Mouse (Mus musculus) limb, embryonic 14.5 days (tissue): ENCODE data around the gene Sacs. TPM values are rescaled to one million over a fixed set of nuclear protein-coding genes. Genes with fewer than 3 reads are reported as not detected.
A peak's percentile ranks its signal among the peaks of the same experiment; 100 is the strongest.

Experiments
- ATAC-seq: fragments of 200-750 bp; cut with Nextera tagmentation; 2 replicates; pipeline ENCODE4 v1.8.0; 2017; ENCODE audit warnings: low read depth, moderate number of reproducible peaks, moderate TSS enrichment; ENCODE audit not compliant: low FRiP score
- DNase-seq: peaks from one replicate; pipeline ENCODE4 v3.0.0-alpha.2; 2015; ENCODE audit warnings: low spot score
- H3K27ac ChIP-seq: fragments of 300-500 bp; sonication (generic); replicated peaks from 2 replicates; pipeline ENCODE4 v1.5.1; 2014; ENCODE audit warnings: low read depth, mild to moderate bottlenecking, low read length, moderate library complexity, mixed read lengths
- H3K27me3 ChIP-seq: fragments of 300-500 bp; sonication (generic); 2 replicates; pipeline ENCODE4 v1.6.1; 2014; ENCODE audit warnings: low read length, mixed read lengths; ENCODE audit not compliant: control insufficient read depth, insufficient read depth
- H3K36me3 ChIP-seq: fragments of 300-500 bp; sonication (generic); 2 replicates; pipeline ENCODE4 v1.6.1; 2014; ENCODE audit warnings: mild to moderate bottlenecking, low read length, moderate library complexity, mixed read lengths; ENCODE audit not compliant: control insufficient read depth, insufficient read depth
- H3K4me1 ChIP-seq: fragments of 300-500 bp; sonication (generic); 2 replicates; pipeline ENCODE4 v1.6.1; 2014; ENCODE audit warnings: antibody characterized with exemption, low read length, mixed read lengths; ENCODE audit not compliant: control insufficient read depth, insufficient read depth
- H3K4me2 ChIP-seq: fragments of 300-500 bp; sonication (generic); replicated peaks from 2 replicates; pipeline ENCODE4 v1.6.1; 2014; ENCODE audit warnings: low read depth, mild to moderate bottlenecking, low read length, moderate library complexity; ENCODE audit not compliant: severe bottlenecking
- H3K4me3 ChIP-seq: fragments of 300-500 bp; sonication (generic); replicated peaks from 2 replicates; pipeline ENCODE4 v1.5.1; 2014; ENCODE audit warnings: low read length
- H3K9ac ChIP-seq: fragments of 300-500 bp; sonication (generic); 2 replicates; pipeline ENCODE4 v1.6.1; 2014; ENCODE audit warnings: mild to moderate bottlenecking, low read depth, low read length, moderate library complexity; ENCODE audit not compliant: severe bottlenecking
- H3K9me3 ChIP-seq: fragments of 300-500 bp; sonication (generic); 2 replicates; pipeline ENCODE4 v1.6.1; 2016; ENCODE audit warnings: low read length; ENCODE audit not compliant: control insufficient read depth
- POLR2A ChIP-seq: fragments of 200-500 bp; IDR thresholded peaks from 2 replicates; pipeline ENCODE4 v1.8.0; 2012; ENCODE audit warnings: inconsistent platforms, mild to moderate bottlenecking, moderate library complexity, borderline replicate concordance; ENCODE audit not compliant: insufficient read depth, insufficient read length; ENCODE audit errors: extremely low read depth
- WGBS: fragments of 180-500 bp; shearing (Covaris S2); extraction: QIAGEN DNeasy Blood & Tissue Kit; methylation state at CpG from one replicate; pipeline ENCODE4 v1.1.7; 2014; 5-methylcytosine and 5-hydroxymethylcytosine counted together
- polyA plus RNA-seq, 2 experiments: library from polyadenylated mRNA; depleted of rRNA in 1 of 2; stranded (reverse) in 1 of 2; unstranded in 1 of 2; fragments of >200 nt; fragmentation: Nextera tagmentation in 1 of 2; extraction: Ambion mirVana in 1 of 2; gene quantifications; 2 replicates each; pipeline versions ENCODE4 v1.2.1 to v1.2.3; 2012 to 2014

Sacs gene
- polyA plus RNA-seq, 2 experiments = 3.8 to 4.2 TPM

GRCm38 (mm10) chr14:61128961-61129507, 9.2 kb upstream of the Sacs start:
- no peak overlapping the region for H3K9ac ChIP-seq
- WGBS = 82% methylated on average over 7 of the region's 7 CpGs
- ATAC-seq (peak; percentile 88), DNase-seq (peak; percentile 29)
- H3K4me3 ChIP-seq = no peak overlapping the region
- H3K36me3 ChIP-seq = no peaks in the 10 kb centered on the region
- H3K4me2 ChIP-seq = no peak overlapping the region
- no peak overlapping the region for H3K27ac ChIP-seq
- H3K27me3 ChIP-seq = no peaks in the 10 kb centered on the region
- no peak for TF ChIP-seq POLR2A
- H3K4me1 ChIP-seq = no peaks in the 10 kb centered on the region
- no peaks in the 10 kb centered on the region for H3K9me3 ChIP-seq

- H3K27me3 ChIP-seq = no peaks in the 10 kb centered on the region
- WGBS = 88% methylated on average over 1 of the region's 1 CpGs
- TF ChIP-seq POLR2A = no peak
Observed at GRCm38 (mm10) chr14:61132556-61132955, 5.7 kb upstream of the Sacs start.

GRCm38 (mm10) chr14:61134381-61135030, 3.8 kb upstream of the Sacs start:
- no peak for DNase-seq
- no peak overlapping the region for H3K4me3 ChIP-seq

More at GRCm38 (mm10) chr14:61132556-61132955, 5.7 kb upstream of the Sacs start:
- Histone ChIP-seq H3K9me3 (no peaks in the 10 kb centered on the region), H3K4me3 (no peak overlapping the region), H3K4me1 (no peaks in the 10 kb centered on the region), H3K9ac (no peak overlapping the region), H3K27ac (no peak overlapping the region), H3K4me2 (no peak overlapping the region), H3K36me3 (no peaks in the 10 kb centered on the region)
- ATAC-seq (no peak), DNase-seq (no peak)

GRCm38 (mm10) chr14:61137410-61137809, 847 bp upstream of the Sacs start:
- peaks cover 4% of the 10 kb centered on the region; the same call in 1 of the 2 replicates for H3K27me3 ChIP-seq
- ATAC-seq (no peak), DNase-seq (no peak)
- TF ChIP-seq POLR2A = no peak
- WGBS = 62% methylated on average over 5 of the region's 5 CpGs
- H3K4me1 ChIP-seq = peaks cover 7% of the 10 kb centered on the region; the same call in 1 of the 2 replicates
- no peak overlapping the region for H3K27ac ChIP-seq
- no peak overlapping the region for H3K4me3 ChIP-seq
- no peak overlapping the region for H3K4me2 ChIP-seq
- no peaks in the 10 kb centered on the region for H3K36me3 ChIP-seq
- H3K9ac ChIP-seq = no peak overlapping the region
- no peaks in the 10 kb centered on the region for H3K9me3 ChIP-seq

More at GRCm38 (mm10) chr14:61134381-61135030, 3.8 kb upstream of the Sacs start:
- H3K9me3 ChIP-seq = no peaks in the 10 kb centered on the region
- TF ChIP-seq POLR2A = no peak
- H3K27ac ChIP-seq = no peak overlapping the region
- H3K9ac ChIP-seq = no peak overlapping the region
- H3K27me3 ChIP-seq = peaks cover 4% of the 10 kb centered on the region; the same call in 1 of the 2 replicates
- 57% methylated on average over 5 of the region's 5 CpGs for WGBS
- H3K4me1 ChIP-seq = peaks cover 7% of the 10 kb centered on the region; the same call in 1 of the 2 replicates
- no peak overlapping the region for H3K4me2 ChIP-seq
- H3K36me3 ChIP-seq = no peaks in the 10 kb centered on the region
- ATAC-seq = no peak

GRCm38 (mm10) chr14:61138727-61139067, 440 bp downstream of the Sacs start:
- peaks cover 11% of the 10 kb centered on the region; the same call in 1 of the 2 replicates for H3K4me1 ChIP-seq
- DNase-seq (no peak), ATAC-seq (no peak)
- H3K9me3 ChIP-seq = no peaks in the 10 kb centered on the region
- peak overlapping the region; percentile 65 for H3K9ac ChIP-seq
- peak overlapping the region; percentile 47 for H3K4me3 ChIP-seq
- no peak overlapping the region for H3K27ac ChIP-seq
- H3K4me2 ChIP-seq = peak overlapping the region; percentile 74
- H3K36me3 ChIP-seq = no peaks in the 10 kb centered on the region
- no peak for TF ChIP-seq POLR2A
- 20% methylated on average over 8 of the region's 8 CpGs for WGBS
- H3K27me3 ChIP-seq = peaks cover 4% of the 10 kb centered on the region; the same call in 1 of the 2 replicates
